Mouse (Mus musculus) CH12.LX (cell line): ENCODE results near the gene Ppan. TPM values are rescaled to one million over a fixed set of nuclear protein-coding genes. Genes with fewer than 3 reads are reported as not detected.

Source experiments
- DNase-seq: peaks from one replicate; pipeline ENCODE4 v3.0.0-alpha.2; 2013; ENCODE audit errors: extremely low read depth
- H3K27ac ChIP-seq: 2 replicates; pipeline ENCODE4 v1.5.1; 2012; ENCODE audit warnings: low read depth, mild to moderate bottlenecking, control low read depth, moderate library complexity; ENCODE audit not compliant: insufficient read depth
- H3K27me3 ChIP-seq: replicated peaks from 2 replicates; pipeline ENCODE3; 2012; ENCODE audit warnings: inconsistent platforms
- H3K36me3 ChIP-seq, 2 experiments: replicated peaks in 1 of 2; 2 replicates each; pipeline versions ENCODE3 to v1.6.1; 2012; ENCODE audit warnings: inconsistent platforms in 1 of 2, low read length in 1 of 2, mild to moderate bottlenecking in 1 of 2, mixed read lengths in 1 of 2, moderate library complexity in 1 of 2; ENCODE audit not compliant: control insufficient read depth in 1 of 2, insufficient read depth in 1 of 2
- H3K4me1 ChIP-seq, 2 experiments: 2 replicates each; pipeline ENCODE4 v1.6.1; 2012; ENCODE audit warnings: inconsistent platforms in 1 of 2, moderate library complexity in 1 of 2; ENCODE audit not compliant: insufficient read depth in 2 of 2, control insufficient read depth in 1 of 2
- H3K4me2 ChIP-seq: 2 replicates; pipeline ENCODE4 v1.6.1; 2012; ENCODE audit warnings: low read depth, mild to moderate bottlenecking, control low read depth; ENCODE audit not compliant: poor library complexity, insufficient read depth, severe bottlenecking
- H3K4me3 ChIP-seq, 3 experiments: fragments of 150-350 bp in 1 of 3; sonication (generic) in 1 of 3; replicated peaks in 1 of 3; 2 replicates each; pipeline versions ENCODE3 to v1.5.1; 2011 to 2012; ENCODE audit warnings: low read depth in 2 of 3, low read length in 2 of 3, mild to moderate bottlenecking in 2 of 3, moderate library complexity in 2 of 3, control low read depth in 1 of 3, improper control_type of control experiment in 1 of 3, inconsistent platforms in 1 of 3, mixed read lengths in 1 of 3; ENCODE audit not compliant: poor library complexity in 1 of 3
- H3K79me2 ChIP-seq: replicated peaks from 2 replicates; pipeline ENCODE4 v1.6.1; 2012; ENCODE audit warnings: mild to moderate bottlenecking, moderate library complexity; ENCODE audit not compliant: control insufficient read depth, poor library complexity, insufficient read depth, severe bottlenecking; ENCODE audit errors: extremely low read depth
- H3K9ac ChIP-seq: 2 replicates; pipeline ENCODE4 v1.6.1; 2012; ENCODE audit warnings: low read depth, mild to moderate bottlenecking, control low read depth, moderate library complexity; ENCODE audit not compliant: insufficient read depth
- H3K9me3 ChIP-seq: replicated peaks from 2 replicates; pipeline ENCODE3; 2012; ENCODE audit warnings: low read length, inconsistent platforms, mixed read lengths
- BHLHE40 ChIP-seq: IDR thresholded peaks from 2 replicates; pipeline ENCODE4 v1.6.1; 2011; ENCODE audit warnings: mild to moderate bottlenecking, low read depth, low read length, improper control_type of control experiment
- CHD2 ChIP-seq: IDR thresholded peaks from 2 replicates; pipeline ENCODE4 v1.6.1; 2011; ENCODE audit warnings: low read length, improper control_type of control experiment
- E2F4 ChIP-seq: IDR thresholded peaks from 2 replicates; pipeline ENCODE4 v1.6.1; 2011; ENCODE audit warnings: low read depth, low read length, improper control_type of control experiment; ENCODE audit not compliant: insufficient replicate concordance
- ELF1 ChIP-seq: IDR thresholded peaks from 2 replicates; pipeline ENCODE4 v1.6.1; 2014; ENCODE audit warnings: low read depth, mild to moderate bottlenecking, inconsistent platforms, low read length, improper control_type of control experiment
- GABPA ChIP-seq: IDR thresholded peaks from 2 replicates; pipeline ENCODE4 v1.6.1; 2012; ENCODE audit warnings: low read depth, low read length, improper control_type of control experiment, inconsistent platforms; ENCODE audit not compliant: insufficient replicate concordance
- HCFC1 ChIP-seq: IDR thresholded peaks from 2 replicates; pipeline ENCODE4 v1.6.1; 2012; ENCODE audit warnings: low read depth, mild to moderate bottlenecking, inconsistent platforms, low read length, improper control_type of control experiment
- IRF4 ChIP-seq: IDR thresholded peaks from 2 replicates; pipeline ENCODE4 v1.6.1; 2014; ENCODE audit warnings: low read depth, mild to moderate bottlenecking, inconsistent platforms, low read length, improper control_type of control experiment
- JUN ChIP-seq: IDR thresholded peaks from 2 replicates; pipeline ENCODE4 v1.6.1; 2011; ENCODE audit warnings: low read depth, mild to moderate bottlenecking, low read length, improper control_type of control experiment, moderate library complexity; ENCODE audit not compliant: insufficient read depth
- MAFK ChIP-seq: IDR thresholded peaks from 2 replicates; pipeline ENCODE4 v1.6.1; 2011; ENCODE audit warnings: low read length, improper control_type of control experiment; ENCODE audit not compliant: insufficient replicate concordance
- MAX ChIP-seq: IDR thresholded peaks from 2 replicates; pipeline ENCODE4 v1.6.1; 2011; ENCODE audit warnings: low read length, improper control_type of control experiment
- MAZ ChIP-seq: IDR thresholded peaks from 2 replicates; pipeline ENCODE4 v1.6.1; 2012; ENCODE audit warnings: low read depth, mild to moderate bottlenecking, inconsistent platforms, low read length, improper control_type of control experiment, moderate library complexity
- MYC ChIP-seq: IDR thresholded peaks from 2 replicates; pipeline ENCODE4 v1.6.1; 2011; ENCODE audit warnings: low read depth, mild to moderate bottlenecking, improper control_type of control experiment, low read length
- NRF1 ChIP-seq: IDR thresholded peaks from 2 replicates; pipeline ENCODE4 v1.6.1; 2014; ENCODE audit warnings: low read depth, mild to moderate bottlenecking, inconsistent platforms, low read length, improper control_type of control experiment, moderate library complexity
- POLR2A ChIP-seq: IDR thresholded peaks from 2 replicates; pipeline ENCODE4 v1.6.1; 2011; ENCODE audit warnings: low read depth, mild to moderate bottlenecking, improper control_type of control experiment, low read length
- POLR2AphosphoS2 ChIP-seq: IDR thresholded peaks from 2 replicates; pipeline ENCODE4 v1.6.1; 2011; ENCODE audit warnings: low read depth, low read length, improper control_type of control experiment
- SIN3A ChIP-seq: IDR thresholded peaks from 2 replicates; pipeline ENCODE4 v1.6.1; 2012; ENCODE audit warnings: low read length, improper control_type of control experiment, inconsistent platforms
- TCF12 ChIP-seq: IDR thresholded peaks from 2 replicates; pipeline ENCODE4 v1.6.1; 2014; ENCODE audit warnings: low read depth, mild to moderate bottlenecking, inconsistent platforms, low read length, improper control_type of control experiment
- USF1 ChIP-seq: IDR thresholded peaks from 2 replicates; pipeline ENCODE4 v1.6.1; 2014; ENCODE audit warnings: low read depth, mild to moderate bottlenecking, inconsistent platforms, low read length, improper control_type of control experiment
- USF2 ChIP-seq: conservative IDR thresholded peaks from 2 replicates; pipeline ENCODE4 v1.6.1; 2011; ENCODE audit warnings: low read depth, low read length, improper control_type of control experiment
- dilution Hi-C: fragments of 300-500 bp; cut with MboI; formaldehyde crosslinking; loops from 2 replicates; pipeline ENCODE4 v1.14.3; 2020; ENCODE audit warnings: low sequenced_read_pairs; ENCODE audit not compliant: extremely low pct_unique_long_range_greater_than_20kb, extremely low pct_ligation_motif_present
- in situ Hi-C: fragments of 300-500 bp; cut with MboI; formaldehyde crosslinking; loops from 3 replicates; pipeline ENCODE4 v1.14.3; 2019; ENCODE audit warnings: low sequenced_read_pairs, low pct_ligation_motif_present, low pct_unique_long_range_greater_than_20kb, mixed read lengths
- polyA plus RNA-seq: library from polyadenylated mRNA; unstranded; fragments of >175 nt; gene quantifications from 2 replicates; pipeline ENCODE4 v1.2.1, GENCODE M21; 2012; ENCODE audit warnings: low read depth; ENCODE audit not compliant: insufficient read length
- total RNA-seq, 2 experiments: library from RNA; depleted of rRNA; stranded (reverse); fragments of 300-350 nt in 1 of 2; fragments of >200 nt in 1 of 2; gene quantifications; 2 replicates each; pipeline ENCODE4 v1.2.3; 2012 to 2014

Ppan gene
- total and polyA plus RNA-seq, 3 experiments = 272 to 359 (median 346) TPM

GRCm38 (mm10) chr9:20868448-20869001, 19.4 kb upstream of the Ppan start, which contains the start of gene A230050P20Rik:
TSS of gene A230050P20Rik (plus strand) at chr9:20868642.
- Histone ChIP-seq H3K36me3 (peaks cover 29 to 31% of the 10 kb centered on the region in 2 experiments), H3K27me3 (peaks cover 58% of the 10 kb centered on the region), H3K9me3 (no peaks in the 10 kb centered on the region), H3K4me2 (peak within 1 kb of the TSS; percentile 48), H3K27ac (no peak within 1 kb of the TSS), H3K9ac (peak within 1 kb of the TSS; percentile 77), H3K4me3 (peak within 1 kb of the TSS; percentile 60 to 80 (median 65)), H3K4me1 (peaks cover 0 to 12% of the 10 kb centered on the region in 2 experiments; a peak in 2 of 4 replicates), H3K79me2 (no peaks in the 10 kb centered on the region)
- TF ChIP-seq NRF1 = peak; percentile 74
- peak; percentile 80; the same call in 1 of the 2 replicates for TF ChIP-seq MAFK
- no peak for TF ChIP-seq GABPA
- no peak for TF ChIP-seq ELF1
- peak; percentile 59 for TF ChIP-seq POLR2A
- TF ChIP-seq TCF12 = no peak
- no peak for TF ChIP-seq POLR2AphosphoS2
- no peak for TF ChIP-seq JUN
- TF ChIP-seq USF2 = peak; percentile 50; the same call in 1 of the 2 replicates
- TF ChIP-seq IRF4 = peak; percentile 67; the same call in 1 of the 2 replicates
- no peak for TF ChIP-seq E2F4
- 0 out of 2 replicates have a peak, but pooled peaks have one; percentile 65 for TF ChIP-seq MYC
- peak; percentile 36; the same call in 1 of the 2 replicates for TF ChIP-seq BHLHE40
- 0 out of 2 replicates have a peak, but pooled peaks have one; percentile 13 for TF ChIP-seq MAZ
- peak; percentile 78 for TF ChIP-seq USF1
- TF ChIP-seq CHD2 = no peak
- TF ChIP-seq MAX = peak; percentile 79
- TF ChIP-seq SIN3A = peak; percentile 14; the same call in 1 of the 2 replicates
- no peak for DNase-seq
- dilution Hi-C loops = no loop called here
- in situ Hi-C loops = no loop called here

GRCm38 (mm10) chr9:20869246-20869645, 18.7 kb upstream of the Ppan start:
- no peaks in the 10 kb centered on the region for H3K9me3 ChIP-seq
- H3K9ac ChIP-seq = peak overlapping the region; percentile 77
- DNase-seq = no peak
- peak overlapping the region; percentile 60 to 80 (median 65) for H3K4me3 ChIP-seq
- no peak overlapping the region for H3K27ac ChIP-seq
- TF ChIP-seq E2F4 = no peak
- no peak for TF ChIP-seq HCFC1
- in situ Hi-C loops = no loop called here
- dilution Hi-C loops = no loop called here
- H3K4me1 ChIP-seq = peaks cover 0 to 12% of the 10 kb centered on the region in 2 experiments; a peak in 2 of 4 replicates
- H3K27me3 ChIP-seq = peaks cover 53% of the 10 kb centered on the region
- H3K36me3 ChIP-seq = peaks cover 33 to 35% of the 10 kb centered on the region in 2 experiments
- no peaks in the 10 kb centered on the region for H3K79me2 ChIP-seq
- peak overlapping the region; percentile 48 for H3K4me2 ChIP-seq
